Mouse (Mus musculus) ES-CJ7 (cell line): ENCODE measurements around the gene Gm1043.

ENCODE experiments used
- DNase-seq: peaks from one replicate; pipeline ENCODE4 v3.0.0; 2011; ENCODE audit warnings: low read depth, low spot score

The Gm1043 gene

GRCm38 (mm10) chr5:37085241-37085640, at the start of gene Gm1043:
TSS of gene Gm1043 (plus strand) at chr5:37085370.
- DNase-seq: no peak

- no peak for DNase-seq
Measured at GRCm38 (mm10) chr5:37035896-37036295, 49.3 kb upstream of the Gm1043 start.

GRCm38 (mm10) chr5:37036884-37037283, 48.3 kb upstream of the Gm1043 start:
- DNase-seq: peak; percentile 32

- no peak for DNase-seq
Measured at GRCm38 (mm10) chr5:37039908-37040307, 45.3 kb upstream of the Gm1043 start.

- DNase-seq: peak; percentile 93
Measured at GRCm38 (mm10) chr5:37040711-37041110, 44.5 kb upstream of the Gm1043 start.

- DNase-seq: peak; percentile 29
Measured at GRCm38 (mm10) chr5:37041651-37042050, 43.5 kb upstream of the Gm1043 start.

GRCm38 (mm10) chr5:37042934-37043333, 42.2 kb upstream of the Gm1043 start:
- no peak for DNase-seq

GRCm38 (mm10) chr5:37044793-37045192, 40.4 kb upstream of the Gm1043 start:
- DNase-seq: no peak

GRCm38 (mm10) chr5:37045582-37045981, 39.6 kb upstream of the Gm1043 start:
- no peak for DNase-seq

- no peak for DNase-seq
Measured at GRCm38 (mm10) chr5:37046791-37047190, 38.4 kb upstream of the Gm1043 start.

GRCm38 (mm10) chr5:37047206-37047915, 37.8 kb upstream of the Gm1043 start:
- DNase-seq: peak; percentile 88

GRCm38 (mm10) chr5:37047992-37048391, 37.2 kb upstream of the Gm1043 start:
- DNase-seq: peak; percentile 77

- DNase-seq: peak; percentile 25
Measured at GRCm38 (mm10) chr5:37049111-37049510, 36.1 kb upstream of the Gm1043 start.

- peak; percentile 15 for DNase-seq
Measured at GRCm38 (mm10) chr5:37050521-37051373, 34.4 kb upstream of the Gm1043 start.

GRCm38 (mm10) chr5:37051374-37052100, 33.6 kb upstream of the Gm1043 start:
- no peak for DNase-seq

GRCm38 (mm10) chr5:37052846-37053245, 32.3 kb upstream of the Gm1043 start:
- DNase-seq: no peak

- no peak for DNase-seq
Measured at GRCm38 (mm10) chr5:37055789-37056188, 29.4 kb upstream of the Gm1043 start.

GRCm38 (mm10) chr5:37056471-37056870, 28.7 kb upstream of the Gm1043 start:
- no peak for DNase-seq

GRCm38 (mm10) chr5:37061612-37062011, 23.6 kb upstream of the Gm1043 start:
- no peak for DNase-seq

GRCm38 (mm10) chr5:37064454-37065449, 20.4 kb upstream of the Gm1043 start:
- no peak for DNase-seq
